Mouse (Mus musculus): ENCODE measurements around the gene Inha. TPM values are rescaled to one million over a fixed set of nuclear protein-coding genes. Genes with fewer than 3 reads are reported as not detected.

The Inha gene
- polyA plus RNA-seq, 1 experiment from 2014 or later = 9.9 TPM

Other genes with a start within 250 kb of the Inha start
- gene Ptprn, start 242.6 kb upstream of the Inha start, polyA plus RNA-seq (2014; fragmentation: Nextera tagmentation; extraction: Ambion mirVana) = 26.1 and 34.8 TPM in 2 replicates
- gene Resp18, start 228.7 kb upstream of the Inha start, polyA plus RNA-seq (2014; fragmentation: Nextera tagmentation; extraction: Ambion mirVana) = 232 and 253 TPM in 2 replicates
- 132 and 141 TPM in 2 replicates for gene Dnpep, start 189.1 kb upstream of the Inha start, polyA plus RNA-seq (2014; fragmentation: Nextera tagmentation; extraction: Ambion mirVana)
- gene Des, start 146.7 kb upstream of the Inha start, polyA plus RNA-seq (2014; fragmentation: Nextera tagmentation; extraction: Ambion mirVana) = 1.0 and 1.7 TPM in 2 replicates
- 18.0 and 22.9 TPM in 2 replicates for gene Speg, start 131.8 kb upstream of the Inha start, polyA plus RNA-seq (2014; fragmentation: Nextera tagmentation; extraction: Ambion mirVana)
- 53.1 and 65.0 TPM in 2 replicates for gene Gmppa, start 71.1 kb upstream of the Inha start, polyA plus RNA-seq (2014; fragmentation: Nextera tagmentation; extraction: Ambion mirVana)
- 4.9 and 5.0 TPM in 2 replicates for gene Asic4, start 56.6 kb upstream of the Inha start, polyA plus RNA-seq (2014; fragmentation: Nextera tagmentation; extraction: Ambion mirVana)
- 49.2 and 55.0 TPM in 2 replicates for gene Chpf, start 27.8 kb upstream of the Inha start, polyA plus RNA-seq (2014; fragmentation: Nextera tagmentation; extraction: Ambion mirVana)
- gene Tmem198, start 27.5 kb upstream of the Inha start, polyA plus RNA-seq (2014; fragmentation: Nextera tagmentation; extraction: Ambion mirVana) = 37.5 and 40.3 TPM in 2 replicates
- gene Obsl1, start 625 bp upstream of the Inha start, polyA plus RNA-seq (2014; fragmentation: Nextera tagmentation; extraction: Ambion mirVana) = 22.6 and 25.9 TPM in 2 replicates
- gene Stk11ip, start 14.5 kb downstream of the Inha start, polyA plus RNA-seq (2014; fragmentation: Nextera tagmentation; extraction: Ambion mirVana) = 14.0 and 17.9 TPM in 2 replicates
- 43.0 and 50.1 TPM in 2 replicates for gene Slc4a3, start 39.2 kb downstream of the Inha start, polyA plus RNA-seq (2014; fragmentation: Nextera tagmentation; extraction: Ambion mirVana)

All from hindbrain, embryonic 14.5 days (tissue).